Mouse (Mus musculus) frontal cortex, postnatal 25 days (tissue): ENCODE results near the gene Cfap45.

Experiments used
- DNase-seq, 2 experiments: peaks; one replicate each; pipeline ENCODE4 v3.0.0; 2022; ENCODE audit warnings: low spot score in 2 of 2

Cfap45 gene

DNA sequence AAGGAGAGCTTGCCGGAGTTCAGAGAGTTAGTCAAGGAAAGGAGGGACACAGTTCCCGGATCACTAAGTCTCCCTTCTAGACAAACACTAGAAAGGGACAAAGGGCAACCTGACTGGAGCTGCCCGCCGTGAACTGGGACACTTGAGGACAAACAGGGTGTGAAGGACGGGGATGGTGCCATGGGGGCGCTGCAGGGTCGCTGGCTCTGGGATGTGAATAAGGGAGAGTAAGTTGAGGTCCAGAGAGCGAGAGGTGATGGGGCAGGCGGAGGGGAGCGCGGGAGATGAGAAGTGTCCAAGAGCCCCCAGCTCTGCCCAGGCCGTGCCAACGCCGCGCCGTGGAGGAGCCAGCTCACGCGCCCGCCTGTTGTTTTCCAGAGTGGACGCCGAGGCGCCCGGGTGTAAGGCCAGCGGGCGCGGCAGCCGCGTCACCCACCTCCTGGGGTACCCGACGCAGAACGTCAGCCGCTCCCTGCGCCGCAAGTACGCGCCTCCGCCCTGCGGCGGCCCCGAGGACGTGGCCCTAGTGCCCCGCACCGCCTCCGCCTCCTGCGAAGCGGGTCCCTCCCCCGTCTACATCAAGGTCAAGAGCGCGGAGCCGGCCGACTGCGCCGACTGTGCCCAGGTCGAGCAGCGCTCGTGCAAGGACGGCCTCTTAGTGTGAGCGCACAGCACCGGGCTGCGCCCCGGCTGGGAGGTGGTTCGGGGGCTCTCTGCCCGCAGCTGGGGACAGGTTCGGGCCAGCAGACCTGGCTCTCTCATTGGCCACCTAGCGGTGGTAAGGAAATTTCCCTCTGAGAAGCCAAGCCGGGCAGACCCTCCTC lies 42.3 kb downstream of the Cfap45 start:
- DNase-seq = peak; percentile 36 to 45

DNA sequence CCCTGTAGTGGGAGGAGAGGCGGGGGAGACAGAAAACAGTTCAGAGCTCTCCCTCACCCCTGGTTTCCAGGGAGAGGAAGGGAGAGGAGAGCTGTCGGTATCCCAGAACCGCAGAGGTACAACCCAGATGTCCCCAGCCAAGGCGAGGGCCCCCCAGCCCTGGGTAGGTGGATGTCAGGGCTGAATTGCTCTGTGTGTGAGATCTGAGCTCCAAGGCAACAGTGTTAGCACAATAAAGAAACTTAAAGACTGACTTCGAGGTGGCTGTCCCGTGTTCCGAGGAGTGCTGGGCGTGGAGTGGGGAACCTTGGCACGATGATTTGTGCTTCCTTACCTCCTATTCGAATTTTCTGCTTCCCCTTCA lies 42.8 kb downstream of the Cfap45 start:
- DNase-seq = no peak

DNA sequence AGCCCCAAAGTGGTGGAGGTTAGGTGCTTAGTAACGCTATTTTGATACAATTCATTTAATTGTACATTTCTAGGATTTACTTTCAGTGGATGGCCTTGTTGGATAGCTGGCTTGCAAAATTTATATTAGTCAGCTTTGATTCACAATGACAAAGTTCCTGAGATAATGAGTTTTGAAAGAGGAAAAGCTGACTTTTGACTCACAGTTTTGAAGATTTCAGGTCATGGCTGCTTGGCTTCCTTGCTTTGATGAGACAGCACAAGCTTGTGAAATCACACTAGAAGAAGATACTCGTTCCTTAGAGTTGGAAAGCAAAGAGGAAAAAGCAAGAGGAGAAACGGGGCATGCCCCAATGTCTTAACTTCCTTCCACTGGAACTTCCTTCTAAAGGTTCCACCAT lies 45.5 kb downstream of the Cfap45 start:
- DNase-seq = no peak

DNA sequence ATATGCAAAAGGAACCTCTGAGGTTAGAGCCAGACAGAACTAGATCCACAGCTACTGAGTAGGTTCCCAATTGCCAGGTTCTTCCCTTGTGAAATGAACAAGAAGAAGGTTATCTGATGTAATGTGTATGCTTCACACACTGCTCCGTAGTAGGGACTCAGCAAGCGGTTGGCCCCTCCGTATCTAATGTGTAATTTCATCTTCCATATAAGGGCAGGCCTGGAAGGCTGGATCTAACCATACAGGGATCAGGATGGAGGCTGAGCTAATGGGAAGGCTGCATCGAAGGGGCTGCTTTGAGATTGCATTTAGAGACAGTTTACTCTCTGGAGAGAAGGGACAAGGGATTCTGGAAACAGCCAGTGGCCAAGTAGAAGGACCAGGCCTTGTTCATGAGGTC lies 47.2 kb downstream of the Cfap45 start:
- DNase-seq = no peak

DNA sequence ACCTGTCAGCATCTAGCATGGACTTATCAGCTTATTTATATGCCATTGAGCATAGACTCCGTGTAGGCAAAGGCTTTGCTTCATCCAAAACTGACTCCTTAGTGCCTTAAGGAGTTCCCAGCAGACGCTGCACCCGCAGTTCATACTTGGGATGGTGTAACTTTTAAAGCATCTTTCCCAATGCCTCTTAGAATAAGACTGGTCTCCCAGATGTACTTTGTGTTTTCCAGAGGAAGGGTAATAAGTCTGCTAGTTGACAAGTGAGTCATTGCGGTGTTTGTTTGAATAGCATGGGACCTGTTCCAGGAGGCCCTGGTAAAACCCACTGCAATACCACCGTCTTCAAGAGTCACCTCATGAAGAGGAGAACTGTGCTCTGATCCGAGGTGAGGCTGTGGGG lies 59.5 kb downstream of the Cfap45 start:
- no peak for DNase-seq

DNA sequence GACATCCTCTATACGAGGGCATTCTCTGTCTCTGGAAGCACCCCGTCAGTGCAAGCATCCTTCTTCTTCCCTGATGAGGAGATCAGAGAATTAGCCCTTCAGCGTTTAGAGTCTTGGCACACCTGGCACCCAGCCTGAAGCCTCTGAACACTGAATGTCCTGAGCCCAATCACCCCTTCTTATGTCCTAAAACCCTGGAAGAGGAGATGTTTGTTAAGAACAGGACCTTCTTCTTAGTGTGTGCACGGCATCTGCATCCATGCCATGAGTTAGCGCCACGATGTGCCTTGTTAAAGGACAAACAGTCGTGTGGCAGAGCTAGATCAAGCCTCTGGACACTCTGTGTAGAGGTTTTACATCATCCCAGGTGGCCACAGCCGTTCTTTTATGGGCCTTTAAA lies 61.8 kb downstream of the Cfap45 start:
- no peak for DNase-seq

DNA sequence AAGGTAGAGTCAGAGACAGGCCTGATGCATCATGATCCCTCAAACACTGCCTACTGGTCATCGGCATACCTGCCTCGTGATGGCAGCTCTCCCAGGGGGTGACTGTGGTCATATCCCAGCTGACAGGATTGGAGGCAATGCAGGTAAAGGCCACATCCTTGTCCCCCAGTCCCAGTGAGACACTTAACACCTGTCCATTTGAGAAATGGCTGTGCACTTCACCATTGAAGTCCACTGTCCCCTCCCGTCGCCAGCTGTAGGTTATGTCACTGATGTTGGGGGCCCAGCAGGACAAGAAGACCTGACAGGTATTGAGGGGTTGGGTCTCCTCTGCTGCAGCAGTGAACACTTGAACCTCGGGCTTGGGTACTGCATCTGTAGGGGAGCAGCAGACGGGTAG lies 63.7 kb downstream of the Cfap45 start:
- no peak for DNase-seq

DNA sequence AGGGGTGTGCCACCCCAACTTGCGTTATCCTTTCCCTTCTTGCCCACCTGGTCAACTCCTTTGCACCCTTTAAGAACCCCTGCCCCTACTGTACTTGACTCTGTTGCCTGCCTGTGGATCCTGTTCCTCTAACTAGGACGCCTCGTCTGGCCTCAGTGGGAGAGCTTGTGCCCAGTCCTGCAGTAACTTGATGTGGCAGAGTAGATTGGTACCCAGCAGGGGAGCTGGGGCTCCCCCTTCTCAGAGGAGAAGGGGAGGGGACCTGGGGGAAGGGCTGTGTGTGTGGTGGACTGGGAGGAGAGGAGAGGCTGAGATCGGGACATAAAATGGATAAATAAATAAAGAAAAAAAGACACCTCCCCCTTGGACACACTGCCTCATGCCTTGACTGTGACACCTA lies 64.4 kb downstream of the Cfap45 start:
- DNase-seq = no peak

DNA sequence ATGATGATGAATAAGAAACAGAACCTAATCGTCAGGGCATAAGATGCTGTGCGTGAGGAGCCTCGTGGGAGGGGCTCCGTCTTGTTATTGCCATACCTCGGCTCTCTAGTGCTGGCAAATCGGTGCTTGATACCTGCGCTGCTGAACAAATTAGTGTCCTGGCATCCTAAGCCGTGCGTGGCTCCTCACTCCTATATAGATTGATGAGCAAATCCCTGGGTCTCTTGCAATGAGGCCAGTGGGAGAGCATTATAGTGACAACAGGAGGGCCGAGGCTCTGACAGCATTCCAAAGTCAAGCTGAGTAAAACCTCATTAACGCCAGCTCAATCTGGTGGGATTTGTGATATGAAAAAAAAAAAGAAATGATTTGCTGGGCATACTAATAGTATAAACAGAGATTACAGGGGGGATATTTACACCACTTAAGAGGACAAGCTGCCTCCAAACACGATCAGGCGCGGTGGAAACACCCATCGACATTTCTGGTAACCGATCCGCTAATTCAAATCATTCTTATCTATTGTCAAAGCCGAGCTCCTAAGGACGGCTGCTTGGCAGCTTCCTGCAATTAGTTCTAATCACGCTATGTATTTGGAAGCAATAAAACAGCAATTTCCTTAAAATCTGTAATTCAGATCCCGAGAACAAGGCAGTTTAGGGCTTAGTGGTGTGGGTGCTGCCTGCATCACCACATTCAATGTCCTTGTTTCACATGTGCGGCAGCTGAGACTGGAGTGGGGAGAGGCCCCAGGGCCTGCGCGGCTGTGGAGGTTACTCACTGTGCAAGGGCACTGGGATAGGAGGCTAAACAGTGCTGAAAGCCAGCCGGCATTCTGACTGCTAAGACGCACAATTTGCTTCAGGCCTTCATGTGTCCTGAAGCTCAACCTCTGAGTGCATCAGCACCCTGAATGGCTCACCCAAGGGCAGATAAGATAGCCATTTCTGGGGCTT lies 65.3 kb downstream of the Cfap45 start:
- no peak for DNase-seq

DNA sequence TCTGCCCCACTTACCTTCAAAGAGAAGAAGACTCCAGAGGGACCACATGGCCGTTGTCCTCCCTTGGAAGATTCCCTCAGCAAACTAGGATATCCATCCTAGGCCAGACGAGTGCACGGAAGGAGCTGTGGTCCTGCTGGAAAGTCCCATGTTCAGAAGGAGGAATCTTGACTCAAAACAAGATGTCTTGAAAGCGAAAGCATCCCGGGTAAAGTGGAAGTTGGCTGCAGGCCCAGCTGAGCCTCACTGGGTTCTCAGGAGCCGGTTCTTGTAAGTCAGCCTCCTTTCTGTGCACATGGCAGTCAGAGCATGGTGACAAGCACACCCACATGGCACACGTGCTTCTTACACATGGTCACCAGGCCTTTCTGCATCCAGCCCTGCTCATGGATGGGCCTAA lies 69.8 kb downstream of the Cfap45 start, which contains the start of gene Slamf8:
Gene Slamf8, minus strand, starts transcription at position 184 of the 400 bp plus-strand sequence.
- no peak for DNase-seq

DNA sequence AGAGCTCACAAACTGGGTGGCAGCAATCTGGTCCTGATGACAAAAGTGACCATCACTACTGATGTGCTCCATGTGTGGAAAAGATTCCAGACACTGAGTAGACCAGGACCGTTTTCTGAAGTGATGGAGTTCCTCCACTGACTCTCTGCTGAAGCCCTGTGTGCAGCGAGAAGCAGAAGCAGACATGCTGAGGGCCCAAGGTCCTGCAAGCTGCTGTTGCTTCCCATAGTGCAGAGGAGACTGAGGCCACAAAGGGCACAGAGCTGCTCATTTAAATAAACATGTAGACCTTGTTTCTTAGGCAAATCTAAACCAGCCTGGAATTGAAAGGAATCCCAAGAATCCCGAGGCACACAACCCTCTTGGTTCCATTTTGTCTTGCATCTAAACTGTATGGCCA lies 72.7 kb downstream of the Cfap45 start:
- DNase-seq = no peak

DNA sequence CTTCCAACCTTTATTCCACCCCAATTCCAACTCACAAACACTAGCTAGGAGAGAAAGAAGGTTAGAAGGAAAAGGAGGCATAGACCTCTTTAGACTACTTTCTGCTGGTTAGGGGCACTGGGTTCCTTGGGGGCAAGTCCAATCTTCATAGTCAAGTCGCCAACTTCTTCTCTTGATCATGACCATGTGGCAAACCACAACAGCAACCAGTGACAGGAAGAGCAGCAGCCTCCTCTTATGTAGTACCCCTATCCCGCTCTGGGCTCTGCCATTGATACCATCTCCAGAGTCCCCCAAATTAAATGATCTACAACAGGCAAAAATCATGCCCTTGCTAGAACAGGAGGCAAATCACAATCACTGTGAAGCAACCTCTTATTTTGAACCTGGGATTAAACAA lies 73.4 kb downstream of the Cfap45 start:
- DNase-seq = no peak

DNA sequence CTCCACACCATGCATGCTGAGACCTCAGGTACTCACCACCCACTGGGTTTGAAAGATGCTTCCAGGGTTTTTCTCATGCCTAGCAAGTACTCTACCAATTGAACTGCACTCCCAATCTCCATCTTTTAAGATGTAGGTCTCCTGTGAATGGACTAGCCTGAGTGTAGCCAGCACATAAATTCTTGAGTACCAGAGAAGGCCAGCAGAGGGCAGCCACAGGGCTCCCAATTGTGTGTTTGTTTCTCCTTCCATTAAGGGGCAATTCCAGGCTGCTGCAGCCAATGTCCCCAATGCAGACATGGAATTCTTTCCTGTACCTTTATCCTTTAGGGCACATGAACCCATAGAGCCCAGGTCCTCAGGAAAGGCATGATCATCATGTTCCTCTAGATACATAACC lies 73.9 kb downstream of the Cfap45 start:
- peak; percentile 26 to 32 for DNase-seq
